Mouse (Mus musculus): ENCODE measurements around the gene Cebpb. TPM values are rescaled to one million over a fixed set of nuclear protein-coding genes. Genes with fewer than 3 reads are reported as not detected.

Cebpb gene
- total and polyA plus RNA-seq, 2 experiments from 2014 or later = 4.3 to 5.7 TPM

GRCm38 (mm10) chr2:167697902-167698301 is 9.2 kb downstream of the Cebpb start:
- no peaks in the 10 kb centered on the region for H3K4me1 ChIP-seq (ENCODE audit: insufficient read depth)
- no peaks in the 10 kb centered on the region for H3K36me3 ChIP-seq (ENCODE audit: insufficient read depth)
- no peak overlapping the region for H3K4me3 ChIP-seq (ENCODE audit: low read depth, low read length)
- no peak for TF ChIP-seq CTCF (IDR thresholded peaks at IDR 0.05; ENCODE audit: low read depth)
- no peak overlapping the region for H3K27ac ChIP-seq (ENCODE audit: low read depth, low read length)
- no peak overlapping the region for H3K9ac ChIP-seq
- 50% methylated on average over 5 of the region's 5 CpGs for WGBS
- ATAC-seq = no peak; the same call in 1 of the 2 replicates
- H3K27me3 ChIP-seq (ENCODE audit: insufficient read depth, low read length) = no peaks in the 10 kb centered on the region
- no peak overlapping the region for H3K4me2 ChIP-seq (ENCODE audit: low read depth)
- no peak for DNase-seq
- H3K9me3 ChIP-seq (ENCODE audit: low read length) = no peaks in the 10 kb centered on the region

GRCm38 (mm10) chr2:167700018-167700417 is 11.3 kb downstream of the Cebpb start:
- Histone ChIP-seq H3K9me3 (ENCODE audit: low read length) (no peaks in the 10 kb centered on the region), H3K36me3 (ENCODE audit: insufficient read depth) (no peaks in the 10 kb centered on the region)
- WGBS = 83% methylated on average over 5 of the region's 5 CpGs

GRCm38 (mm10) chr2:167701472-167701871 is 12.8 kb downstream of the Cebpb start:
- Histone ChIP-seq H3K4me3 (ENCODE audit: low read depth, low read length) (no peak overlapping the region), H3K4me1 (ENCODE audit: insufficient read depth) (no peaks in the 10 kb centered on the region), H3K9me3 (ENCODE audit: low read length) (no peaks in the 10 kb centered on the region), H3K27ac (ENCODE audit: low read depth, low read length) (no peak overlapping the region), H3K27me3 (ENCODE audit: insufficient read depth, low read length) (no peaks in the 10 kb centered on the region), H3K36me3 (ENCODE audit: insufficient read depth) (no peaks in the 10 kb centered on the region), H3K4me2 (ENCODE audit: low read depth) (no peak overlapping the region), H3K9ac (no peak overlapping the region)
- WGBS = 80% methylated on average over 5 of the region's 5 CpGs
- TF ChIP-seq CTCF (IDR thresholded peaks at IDR 0.05; ENCODE audit: low read depth) = no peak
- no peak for DNase-seq
- no peak for ATAC-seq

More at GRCm38 (mm10) chr2:167700018-167700417, 11.3 kb downstream of the Cebpb start:
- Histone ChIP-seq H3K4me1 (ENCODE audit: insufficient read depth) (no peaks in the 10 kb centered on the region), H3K27ac (ENCODE audit: low read depth, low read length) (no peak overlapping the region), H3K4me2 (ENCODE audit: low read depth) (no peak overlapping the region), H3K27me3 (ENCODE audit: insufficient read depth, low read length) (no peaks in the 10 kb centered on the region), H3K9ac (no peak overlapping the region), H3K4me3 (ENCODE audit: low read depth, low read length) (no peak overlapping the region)
- ATAC-seq (no peak), DNase-seq (no peak)
- no peak for TF ChIP-seq CTCF (IDR thresholded peaks at IDR 0.05; ENCODE audit: low read depth)

- ATAC-seq (no peak), DNase-seq (no peak)
- H3K4me3 ChIP-seq (ENCODE audit: low read depth, low read length) = no peak overlapping the region
- no peaks in the 10 kb centered on the region for H3K36me3 ChIP-seq (ENCODE audit: insufficient read depth)
- no peak overlapping the region for H3K27ac ChIP-seq (ENCODE audit: low read depth, low read length)
- no peak for TF ChIP-seq CTCF (IDR thresholded peaks at IDR 0.05; ENCODE audit: low read depth)
- H3K27me3 ChIP-seq (ENCODE audit: insufficient read depth, low read length) = no peaks in the 10 kb centered on the region
- H3K4me1 ChIP-seq (ENCODE audit: insufficient read depth) = no peaks in the 10 kb centered on the region
- WGBS = 76% methylated on average over 6 of the region's 6 CpGs
- H3K4me2 ChIP-seq (ENCODE audit: low read depth) = no peak overlapping the region
- no peak overlapping the region for H3K9ac ChIP-seq
- H3K9me3 ChIP-seq (ENCODE audit: low read length) = no peaks in the 10 kb centered on the region
Measured at GRCm38 (mm10) chr2:167702126-167702525, 13.4 kb downstream of the Cebpb start.

GRCm38 (mm10) chr2:167704409-167704808 is 15.7 kb downstream of the Cebpb start:
- ATAC-seq = no peak
- H3K9me3 ChIP-seq (ENCODE audit: low read length) = no peaks in the 10 kb centered on the region
- H3K4me1 ChIP-seq (ENCODE audit: insufficient read depth) = no peaks in the 10 kb centered on the region
- H3K9ac ChIP-seq = no peak overlapping the region
- WGBS = 93% methylated on average over 4 of the region's 4 CpGs
- no peak for TF ChIP-seq CTCF (IDR thresholded peaks at IDR 0.05; ENCODE audit: low read depth)
- no peaks in the 10 kb centered on the region for H3K36me3 ChIP-seq (ENCODE audit: insufficient read depth)
- no peak overlapping the region for H3K27ac ChIP-seq (ENCODE audit: low read depth, low read length)
- H3K4me3 ChIP-seq (ENCODE audit: low read depth, low read length) = no peak overlapping the region
- H3K4me2 ChIP-seq (ENCODE audit: low read depth) = no peak overlapping the region
- H3K27me3 ChIP-seq (ENCODE audit: insufficient read depth, low read length) = no peaks in the 10 kb centered on the region
- DNase-seq = no peak

GRCm38 (mm10) chr2:167706183-167706939 is 17.6 kb downstream of the Cebpb start:
- no peak for TF ChIP-seq CTCF (IDR thresholded peaks at IDR 0.05; ENCODE audit: low read depth)
- 70% methylated on average over 11 of the region's 11 CpGs for WGBS
- no peak for ATAC-seq

GRCm38 (mm10) chr2:167708373-167708772 is 19.7 kb downstream of the Cebpb start:
- Histone ChIP-seq H3K4me3 (ENCODE audit: low read depth, low read length) (no peak overlapping the region), H3K9me3 (ENCODE audit: low read length) (no peaks in the 10 kb centered on the region), H3K9ac (no peak overlapping the region), H3K4me1 (ENCODE audit: insufficient read depth) (no peaks in the 10 kb centered on the region), H3K27me3 (ENCODE audit: insufficient read depth, low read length) (no peaks in the 10 kb centered on the region), H3K27ac (ENCODE audit: low read depth, low read length) (no peak overlapping the region), H3K36me3 (ENCODE audit: insufficient read depth) (no peaks in the 10 kb centered on the region), H3K4me2 (ENCODE audit: low read depth) (no peak overlapping the region)
- no peak for TF ChIP-seq CTCF (IDR thresholded peaks at IDR 0.05; ENCODE audit: low read depth)
- DNase-seq (no peak), ATAC-seq (no peak)
- 69% methylated on average over 15 of the region's 15 CpGs for WGBS

More at GRCm38 (mm10) chr2:167706183-167706939, 17.6 kb downstream of the Cebpb start:
- DNase-seq = no peak
- Histone ChIP-seq H3K4me3 (ENCODE audit: low read depth, low read length) (no peak overlapping the region), H3K27ac (ENCODE audit: low read depth, low read length) (no peak overlapping the region), H3K9me3 (ENCODE audit: low read length) (no peaks in the 10 kb centered on the region), H3K4me1 (ENCODE audit: insufficient read depth) (no peaks in the 10 kb centered on the region), H3K36me3 (ENCODE audit: insufficient read depth) (no peaks in the 10 kb centered on the region), H3K27me3 (ENCODE audit: insufficient read depth, low read length) (no peaks in the 10 kb centered on the region), H3K4me2 (ENCODE audit: low read depth) (no peak overlapping the region), H3K9ac (no peak overlapping the region)

Data from forebrain, postnatal 0 days (tissue).